ENCODE assay signal across 15 mouse cellular contexts in the genomic region with DNA sequence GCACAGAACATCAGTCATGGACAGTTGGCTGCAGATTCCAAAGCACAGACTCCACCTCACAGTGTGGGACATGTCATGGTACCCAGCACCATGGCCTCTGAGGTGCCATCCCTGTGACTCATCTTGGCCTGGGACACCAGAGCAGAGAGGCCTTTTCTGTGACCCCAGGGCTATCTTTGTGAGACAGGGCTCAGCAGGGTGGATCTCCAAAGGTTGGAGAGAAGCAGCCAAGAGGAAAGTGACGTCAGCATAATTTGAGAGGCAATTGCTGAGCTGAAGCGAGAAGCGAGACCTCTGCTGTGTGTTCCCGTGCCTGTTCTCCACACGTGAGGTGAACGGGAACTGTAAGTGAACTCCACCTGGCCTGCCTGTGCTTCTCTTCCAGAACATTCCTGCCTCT.
A peak's percentile ranks its signal among the peaks of the same experiment; 100 is the strongest.
DNase-seq lines count a peak whose midpoint lies in the region; ATAC-seq lines count a peak whose summit lies in the region.
"Had no signal": no experiment of that assay in that cellular context is flagged by ENCODE, and none has a peak within 500 bp of the region (broad histone marks: within the 10 kb centered on the region; RNA-seq: fewer than 3 reads in every experiment).

No protein-coding gene starts in this region.

- no peak overlapping the region for H3K4me3 ChIP-seq in liver, embryonic 11.5 days (ENCODE audit: low read depth, low read length)
- H3K4me3 ChIP-seq: forebrain, embryonic 13.5 days; neural tube, embryonic 12.5 days had no signal

- no peak overlapping the region for H3K4me2 ChIP-seq in liver, embryonic 11.5 days
- H3K4me2 ChIP-seq: forebrain, embryonic 13.5 days; heart, embryonic 11.5 days; midbrain, embryonic 11.5 days; neural tube, embryonic 12.5 days had no signal

- no peaks in the 10 kb centered on the region for H3K9me3 ChIP-seq in liver, embryonic 11.5 days (ENCODE audit: control insufficient read depth, low read length)
- H3K9me3 ChIP-seq: forebrain, embryonic 13.5 days; neural tube, embryonic 12.5 days had no signal

- peak; percentile 59 for ATAC-seq in liver, embryonic 11.5 days (replicated peaks; ENCODE audit: low FRiP score)
- ATAC-seq: forebrain, embryonic 13.5 days had no signal

- no peaks in the 10 kb centered on the region for H3K27me3 ChIP-seq in liver, embryonic 11.5 days (replicated peaks; ENCODE audit: control insufficient read depth, insufficient read depth, low read length)

- no peaks in the 10 kb centered on the region for H3K36me3 ChIP-seq in liver, embryonic 11.5 days (ENCODE audit: control insufficient read depth, insufficient read depth, low read length)
- H3K36me3 ChIP-seq: neural tube, embryonic 12.5 days had no signal

- DNase-seq in liver, embryonic 11.5 days (ENCODE audit: low spot score), result no peak
- DNase-seq in liver (no peak), MN1 (ENCODE audit: low spot score) (peak; percentile 20)
- DNase-seq in c-Kit-positive CD71-positive TER-119-positive erythroid progenitor cells, embryonic 14.5 days (ENCODE audit: low spot score), result peak; percentile 21
- peak; percentile 47 for DNase-seq in retina, embryonic 14.5 days (ENCODE audit: low spot score)
- no peak for DNase-seq in adrenal gland, postnatal 25 days
- no peak for DNase-seq in cerebellum, postnatal 10 days
- DNase-seq: cerebellum, adult 2 months; kidney, adult 18-20 months; left cerebral cortex, postnatal 4 days; thymus, postnatal 25 days had no signal

- no peak overlapping the region for H3K27ac ChIP-seq in liver, embryonic 11.5 days (ENCODE audit: low read depth, low read length)
- H3K27ac ChIP-seq: forebrain, embryonic 13.5 days; neural tube, embryonic 12.5 days had no signal

- H3K9ac ChIP-seq in liver, embryonic 11.5 days (ENCODE audit: low read depth, low read length), result no peak overlapping the region
- H3K9ac ChIP-seq: forebrain, embryonic 13.5 days; neural tube, embryonic 12.5 days had no signal

- peaks cover 25% of the 10 kb centered on the region for H3K4me1 ChIP-seq in liver, embryonic 11.5 days (replicated peaks; ENCODE audit: control insufficient read depth, insufficient read depth, low read length)

- 49% methylated on average over 6 of the region's 6 CpGs for WGBS in liver, embryonic 11.5 days

Comparison
In these comparisons a context has a peak if more than half of its experiments do, and no peak if none do; other contexts are left out.
1. DNase-seq: peak in MN1 (single experiment), c-Kit-positive CD71-positive TER-119-positive erythroid progenitor cells, embryonic 14.5 days (single experiment) and retina, embryonic 14.5 days (single experiment); none in liver, embryonic 11.5 days (single experiment), liver (single experiment), adrenal gland, postnatal 25 days (single experiment) and cerebellum, postnatal 10 days (0 of 2).